Mouse (Mus musculus) lung, postnatal 36 days (tissue): ENCODE results near the gene Rcor2.
A peak's percentile ranks its signal among the peaks of the same experiment; 100 is the strongest.

Experiments
- DNase-seq: peaks from one replicate; pipeline ENCODE4 v3.0.0; 2022; ENCODE audit warnings: mixed read lengths

The Rcor2 gene

DNA sequence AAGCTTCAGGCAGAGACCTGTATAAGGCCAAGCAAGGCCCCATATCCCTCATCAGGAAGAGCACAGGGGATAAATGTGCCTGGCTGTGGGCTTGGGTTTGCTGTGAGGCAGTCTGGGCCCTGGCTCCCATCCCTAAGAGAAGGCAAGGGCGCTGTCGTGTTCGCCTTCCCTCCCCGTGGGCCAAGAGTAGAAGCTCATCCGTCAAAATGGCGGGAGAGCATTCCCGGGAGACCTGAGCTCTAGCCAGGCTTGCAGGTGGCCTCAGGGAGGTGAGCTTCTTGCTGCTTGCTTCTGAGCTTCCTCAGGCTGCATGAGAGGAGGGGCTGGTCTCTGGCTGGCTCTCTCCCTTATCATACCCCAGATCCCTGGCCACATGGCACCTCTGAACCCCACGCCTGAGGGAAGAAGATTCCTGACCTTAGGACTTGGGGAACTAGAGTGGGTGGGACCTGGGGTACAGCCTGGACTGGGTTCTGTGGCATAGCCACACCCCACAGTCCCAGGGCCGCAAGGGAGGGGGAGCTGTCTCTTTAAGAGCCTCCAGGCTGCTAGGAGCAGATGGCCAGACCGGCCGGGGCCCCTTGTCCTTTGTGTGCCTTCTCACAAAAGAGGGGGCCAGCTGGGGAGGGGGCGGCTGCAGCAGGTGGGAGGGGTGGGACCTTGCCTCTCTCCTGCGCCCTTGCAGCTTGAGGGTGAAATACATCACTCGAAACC lies 1.5 kb upstream of the Rcor2 start:
- DNase-seq, result no peak

GRCm38 (mm10) chr19:7266421-7266831 lies 699 bp upstream of the Rcor2 start:
- no peak for DNase-seq

DNA sequence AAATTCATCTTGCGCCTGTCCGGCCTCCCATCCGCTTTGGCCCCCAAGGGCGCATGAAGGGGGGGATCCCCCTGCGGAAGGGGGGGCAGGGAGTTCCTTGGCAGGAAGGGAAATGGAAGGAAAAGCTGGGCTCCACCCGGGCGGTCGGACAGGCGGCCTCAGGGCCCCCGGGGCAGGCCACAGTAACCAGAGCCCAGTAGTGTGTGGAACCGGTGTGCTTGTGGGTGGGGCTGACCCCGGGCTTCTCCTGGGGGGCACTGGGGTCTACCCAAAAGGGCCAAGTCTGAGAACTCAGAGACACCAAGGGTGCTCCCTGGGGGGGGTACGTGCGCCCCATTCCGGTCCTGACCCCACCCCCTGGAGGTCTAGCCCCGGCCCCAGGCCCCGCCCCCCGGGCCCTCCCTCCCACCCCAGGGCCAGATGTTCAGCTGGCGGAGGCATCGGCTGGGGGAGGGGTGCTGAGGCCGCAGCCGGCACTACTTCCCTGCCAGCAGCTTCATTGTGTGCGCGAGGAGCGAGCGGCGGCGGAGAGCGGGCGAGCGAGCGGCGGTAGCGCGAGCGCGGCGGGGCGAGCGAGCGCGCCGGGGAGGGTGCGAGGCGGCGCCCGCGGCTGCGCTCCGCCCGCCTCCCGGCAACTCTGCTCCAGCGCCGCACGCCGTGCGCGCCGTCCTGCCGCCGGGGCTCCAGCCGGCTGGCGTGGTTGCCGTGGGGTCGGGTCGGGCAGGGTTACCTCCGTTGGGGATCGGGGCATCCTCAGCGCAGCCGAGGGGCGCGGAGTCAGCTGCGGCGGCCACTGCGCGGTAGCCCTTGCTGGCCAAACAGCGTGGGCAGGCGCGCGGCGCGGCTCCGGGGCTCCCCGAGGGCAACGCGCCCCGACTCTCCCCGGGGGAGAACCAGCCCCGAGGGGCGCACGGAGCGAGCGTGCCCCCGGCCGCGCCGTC lies 926 bp downstream of the Rcor2 start:
- DNase-seq, result peak; percentile 84

DNA sequence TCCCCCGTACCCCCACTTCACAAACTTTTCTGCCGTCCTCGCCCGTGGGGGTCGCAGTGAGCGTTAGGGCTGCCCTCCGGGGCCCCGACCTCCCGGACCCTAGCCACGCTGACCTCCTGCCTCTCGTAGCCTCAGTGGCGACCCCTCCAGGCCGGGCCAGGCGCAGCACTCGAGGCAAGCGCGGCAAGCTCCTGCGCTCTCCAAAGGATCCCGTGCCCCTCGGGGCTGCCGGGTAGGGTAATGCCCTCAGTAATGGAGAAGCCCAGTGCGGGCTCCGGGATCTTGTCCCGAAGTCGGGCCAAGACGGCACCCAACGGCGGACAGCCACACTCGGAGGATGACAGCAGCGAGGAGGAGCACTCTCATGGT lies 1.6 kb downstream of the Rcor2 start:
- DNase-seq, result peak; percentile 72

- DNase-seq, result no peak
Observed at GRCm38 (mm10) chr19:7269290-7270044, 2.3 kb downstream of the Rcor2 start.

- DNase-seq, result no peak
Observed at GRCm38 (mm10) chr19:7273486-7273885, 6.4 kb downstream of the Rcor2 start.

GRCm38 (mm10) chr19:7274326-7274990 lies 7.3 kb downstream of the Rcor2 start:
- DNase-seq, result no peak

- no peak for DNase-seq
Observed at GRCm38 (mm10) chr19:7275131-7275789, 8.1 kb downstream of the Rcor2 start.

- DNase-seq, result no peak
Observed at GRCm38 (mm10) chr19:7276053-7276659, 9.0 kb downstream of the Rcor2 start.

DNA sequence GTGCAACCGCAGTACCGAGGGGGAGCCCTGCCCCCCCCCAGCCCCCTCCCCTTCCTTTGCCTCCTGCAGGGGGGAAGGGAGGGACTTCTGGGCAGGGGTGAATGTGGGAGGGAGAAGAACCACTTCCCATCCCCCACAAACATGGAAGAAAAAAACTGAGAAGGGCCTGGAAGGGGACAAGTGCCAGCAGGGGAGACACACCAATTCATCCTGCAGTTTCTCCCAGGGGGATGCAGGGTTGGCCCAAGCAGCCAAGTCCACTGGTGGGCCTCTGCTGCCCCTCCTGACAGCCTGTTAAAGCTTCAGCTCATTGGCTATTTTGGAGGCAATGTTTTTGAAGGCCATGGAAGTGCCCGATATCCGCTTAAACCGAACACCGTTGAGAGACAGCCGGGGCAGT lies 9.7 kb downstream of the Rcor2 start:
- DNase-seq, result no peak

GRCm38 (mm10) chr19:7278200-7278906 lies 11.2 kb downstream of the Rcor2 start:
- DNase-seq, result no peak

DNA sequence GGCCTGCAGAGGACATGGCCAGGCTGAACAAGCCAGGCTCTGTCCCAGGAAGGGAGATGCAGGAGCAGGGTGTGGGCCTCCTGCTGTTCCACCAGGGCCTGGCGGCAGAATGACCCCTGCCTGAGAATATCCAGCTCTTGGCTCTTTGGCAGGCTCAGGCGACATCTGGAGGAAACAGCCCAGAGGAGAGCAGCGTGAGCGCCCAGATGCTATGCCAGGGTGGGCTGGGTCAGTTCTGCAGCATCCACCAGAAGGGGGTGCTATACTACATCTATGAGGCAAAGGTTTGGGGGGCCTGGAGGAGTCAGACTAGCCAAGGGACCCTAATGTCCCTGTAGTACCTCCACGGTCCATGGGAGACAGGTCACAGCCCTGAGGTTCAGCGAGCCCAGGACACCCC lies 12.0 kb downstream of the Rcor2 start:
- peak; percentile 72 for DNase-seq

DNA sequence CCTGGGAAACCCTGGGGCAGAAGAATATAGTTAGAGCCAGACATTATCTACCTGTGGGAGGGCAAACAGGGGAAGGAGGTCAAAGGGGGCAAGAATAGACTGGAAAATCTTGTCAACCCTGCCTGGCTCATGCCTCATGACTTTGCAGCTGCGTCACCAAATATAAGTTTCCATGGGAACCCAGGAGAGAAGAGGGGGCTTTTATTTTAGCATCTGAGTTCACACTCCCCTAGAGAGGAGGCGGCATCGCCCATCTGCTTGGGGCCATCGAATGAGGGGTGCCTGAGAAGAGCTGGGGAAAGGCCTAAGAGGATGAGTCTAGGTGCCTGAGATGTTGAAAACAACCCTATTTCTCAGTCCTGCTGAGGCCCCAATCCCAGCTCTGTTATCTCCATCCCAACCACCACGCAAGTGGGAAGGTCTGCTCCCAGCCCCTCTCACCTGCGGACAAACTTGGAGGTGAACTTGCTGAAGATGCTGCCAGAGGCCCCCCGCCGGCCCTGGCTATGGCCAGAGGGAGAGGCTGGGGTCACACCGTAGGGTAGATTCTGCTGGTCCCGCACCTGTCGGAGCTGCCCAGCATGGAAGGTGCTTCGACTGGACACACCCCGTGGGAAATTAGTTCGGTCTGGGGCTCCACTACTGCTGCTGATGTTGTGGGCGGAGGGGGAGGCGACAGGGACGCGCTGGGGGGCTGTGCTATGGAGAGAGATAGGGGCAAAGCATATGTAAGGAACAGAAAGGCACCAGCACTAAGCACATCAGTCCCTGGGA lies 13.6 kb downstream of the Rcor2 start:
- DNase-seq, result no peak

GRCm38 (mm10) chr19:7286563-7287315 lies 19.6 kb downstream of the Rcor2 start:
- DNase-seq, result peak; percentile 57

GRCm38 (mm10) chr19:7288288-7288687 lies 21.2 kb downstream of the Rcor2 start:
- DNase-seq, result no peak

DNA sequence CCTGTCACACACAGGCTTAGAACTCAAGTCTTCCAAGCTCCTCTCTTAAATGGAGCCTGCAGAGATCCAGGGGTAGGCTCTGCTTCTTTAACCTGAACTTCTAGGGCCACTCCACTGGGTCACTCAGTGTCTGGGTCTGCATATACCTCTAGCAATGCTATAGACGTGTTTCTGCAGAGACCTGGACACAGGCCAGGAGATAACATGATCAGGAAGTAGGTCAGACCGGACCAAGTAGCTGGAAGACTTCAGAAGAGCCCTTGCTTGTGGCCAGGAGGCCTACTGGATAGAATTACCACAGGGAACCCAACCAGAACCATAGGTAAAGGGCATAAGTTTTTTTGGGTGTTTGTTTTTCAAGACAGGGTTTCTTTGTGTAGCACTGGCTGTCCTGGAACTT lies 22.6 kb downstream of the Rcor2 start:
- DNase-seq, result no peak

GRCm38 (mm10) chr19:7291958-7292709 lies 25.0 kb downstream of the Rcor2 start:
- no peak for DNase-seq

DNA sequence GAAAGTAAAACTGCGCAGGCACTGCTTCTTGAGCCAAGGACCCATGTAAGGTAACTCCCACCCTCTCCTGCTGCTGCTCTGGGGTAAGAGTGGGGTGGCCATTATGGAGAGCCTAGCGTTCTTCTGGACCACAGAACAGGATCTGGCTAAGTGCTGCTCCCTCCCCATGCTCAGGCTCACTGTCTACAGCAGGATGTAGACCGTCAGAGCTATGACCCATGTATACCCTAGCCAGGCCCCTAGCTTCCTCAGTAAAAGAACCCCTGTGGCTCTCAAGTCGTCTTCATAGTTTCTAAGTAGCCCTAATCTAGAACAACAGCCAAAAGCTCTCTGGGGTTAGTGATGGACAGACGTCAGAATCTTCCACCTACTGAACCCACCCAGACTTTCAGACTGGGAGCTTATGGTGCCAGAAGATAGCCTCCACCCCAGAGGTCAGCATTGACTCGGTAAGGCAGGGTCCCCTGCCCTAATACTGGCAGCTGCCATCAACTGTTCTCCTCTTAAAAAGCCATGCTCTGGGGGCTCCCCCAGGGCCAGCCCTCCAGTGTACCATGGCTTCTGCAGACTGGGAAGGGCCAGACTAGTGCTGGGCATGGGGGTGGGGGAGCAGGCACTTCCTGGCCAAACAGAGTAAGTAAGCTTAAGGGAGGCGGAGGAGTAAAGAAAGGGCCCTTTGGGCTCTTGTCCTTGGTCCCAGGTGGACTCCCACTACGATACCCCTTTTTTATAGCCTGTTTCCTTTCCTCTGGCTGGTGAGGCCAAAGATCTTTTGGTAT lies 27.2 kb downstream of the Rcor2 start:
- DNase-seq, result no peak
